Mouse (Mus musculus): ENCODE data around the gene Ms4a6c. TPM values are rescaled to one million over a fixed set of nuclear protein-coding genes. Genes with fewer than 3 reads are reported as not detected.

The Ms4a6c gene
- total and polyA plus RNA-seq, 3 experiments = not detected

DNA sequence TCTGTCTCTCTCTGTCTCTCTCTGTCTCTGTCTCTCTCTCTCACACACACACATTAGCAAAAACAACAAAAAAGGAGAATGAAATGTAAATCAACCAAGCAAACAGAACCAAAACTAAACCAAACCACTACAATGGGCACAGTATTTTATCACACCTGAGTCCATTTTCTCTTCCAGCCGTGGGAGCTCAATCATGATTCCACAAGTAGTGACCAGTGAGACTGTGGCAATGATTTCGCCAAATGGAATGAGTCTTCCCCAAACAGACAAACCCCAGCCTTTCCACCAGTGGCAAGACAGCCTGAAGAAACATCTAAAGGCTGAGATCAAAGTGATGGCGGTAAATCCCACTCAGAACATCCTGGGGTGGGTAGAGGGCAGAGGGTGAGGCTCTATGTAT, 51.0 kb downstream of the Ms4a6c start:
- Histone ChIP-seq H3K9ac (ENCODE audit: control insufficient read depth, low read depth, low read length, poor library complexity, severe bottlenecking) (no peak overlapping the region), H3K27me3 (ENCODE audit: control insufficient read depth in 1 of 2, insufficient read depth in 2 of 2, low read length in 2 of 2) (peaks cover 0 to 6% of the 10 kb centered on the region in 2 experiments; a peak in 2 of 4 replicates), H3K79me2 (ENCODE audit: control insufficient read depth, insufficient read depth, low read length, poor library complexity) (no peaks in the 10 kb centered on the region), H3K36me3 (ENCODE audit: control insufficient read depth in 1 of 2, insufficient read depth in 2 of 2, low read length in 2 of 2) (no peaks in the 10 kb centered on the region), H3K27ac (ENCODE audit: control insufficient read depth, low read depth, low read length) (no peak overlapping the region), H3K4me3 (ENCODE audit: control insufficient read depth in 1 of 2, insufficient read depth in 1 of 2, low read depth in 2 of 2, low read length in 2 of 2) (no peak overlapping the region), H3K4me1 (ENCODE audit: control insufficient read depth in 1 of 2, insufficient read depth in 2 of 2, low read length in 2 of 2) (no peaks in the 10 kb centered on the region), H3K9me3 (replicated peaks; ENCODE audit: insufficient read depth, low read length) (no peaks in the 10 kb centered on the region)
- no peak for DNase-seq (ENCODE audit: low read depth, low spot score)
- TF ChIP-seq ETS1 (IDR thresholded peaks at IDR 0.05; ENCODE audit: low read depth, low read length) = no peak
- TF ChIP-seq MAX (IDR thresholded peaks at IDR 0.05; ENCODE audit: low read length) = no peak
- no peak for TF ChIP-seq JUND (IDR thresholded peaks at IDR 0.05; ENCODE audit: low read depth, low read length)
- TF ChIP-seq GABPA (IDR thresholded peaks at IDR 0.05; ENCODE audit: low read depth, low read length) = no peak
- TF ChIP-seq MXI1 (IDR thresholded peaks at IDR 0.05; ENCODE audit: low read depth, low read length) = no peak
- no peak for TF ChIP-seq TBP (IDR thresholded peaks at IDR 0.05; ENCODE audit: low read depth, low read length)
- TF ChIP-seq ZKSCAN1 (IDR thresholded peaks at IDR 0.05; ENCODE audit: low read depth, low read length) = no peak
- no peak for TF ChIP-seq POLR2AphosphoS5 (IDR thresholded peaks at IDR 0.05; ENCODE audit: borderline replicate concordance, low read depth, low read length)
- TF ChIP-seq MYC (IDR thresholded peaks at IDR 0.05; ENCODE audit: low read depth, low read length) = no peak
- TF ChIP-seq GATA1 (IDR thresholded peaks at IDR 0.05; ENCODE audit: low read depth, low read length) = no peak
- TF ChIP-seq USF1 (IDR thresholded peaks at IDR 0.05; ENCODE audit: low read depth, low read length) = no peak
- TF ChIP-seq BHLHE40 (IDR thresholded peaks at IDR 0.05; ENCODE audit: borderline replicate concordance, low read depth, low read length) = no peak
- TF ChIP-seq TCF12 (IDR thresholded peaks at IDR 0.05; ENCODE audit: low read depth, low read length) = no peak

Other genes starting within 250 kb of the Ms4a6c start
- not detected in 2 replicates for gene Ms4a12, start 236.9 kb upstream of the Ms4a6c start, total RNA-seq (2012; rRNA removed)
- not detected for gene Ms4a12, start 236.9 kb upstream of the Ms4a6c start, polyA plus RNA-seq (2012; ENCODE audit: insufficient read depth in 1 of 2, insufficient read length in 2 of 2, low read depth in 1 of 2, low replicate concordance in 2 of 2, missing spikeins in 1 of 2)
- gene Ms4a1, start 203.1 kb upstream of the Ms4a6c start, total RNA-seq (2012; rRNA removed) = not detected in 2 replicates
- gene Ms4a1, start 203.1 kb upstream of the Ms4a6c start, polyA plus RNA-seq (2012; ENCODE audit: insufficient read depth in 1 of 2, insufficient read length in 2 of 2, low read depth in 1 of 2, low replicate concordance in 2 of 2, missing spikeins in 1 of 2) = not detected
- gene Ms4a5, start 185.5 kb upstream of the Ms4a6c start, total RNA-seq (2012; rRNA removed) = not detected in 2 replicates
- gene Ms4a5, start 185.5 kb upstream of the Ms4a6c start, polyA plus RNA-seq (2012; ENCODE audit: insufficient read depth in 1 of 2, insufficient read length in 2 of 2, low read depth in 1 of 2, low replicate concordance in 2 of 2, missing spikeins in 1 of 2) = not detected
- gene Ms4a14, start 154.9 kb upstream of the Ms4a6c start, total RNA-seq (2012; rRNA removed) = not detected in 2 replicates
- gene Ms4a14, start 154.9 kb upstream of the Ms4a6c start, polyA plus RNA-seq (2012; ENCODE audit: insufficient read depth in 1 of 2, insufficient read length in 2 of 2, low read depth in 1 of 2, low replicate concordance in 2 of 2, missing spikeins in 1 of 2) = not detected
- gene Ms4a7, start 133.2 kb upstream of the Ms4a6c start, total RNA-seq (2012; rRNA removed) = not detected in 2 replicates
- gene Ms4a7, start 133.2 kb upstream of the Ms4a6c start, polyA plus RNA-seq (2012; ENCODE audit: insufficient read depth in 1 of 2, insufficient read length in 2 of 2, low read depth in 1 of 2, low replicate concordance in 2 of 2, missing spikeins in 1 of 2) = not detected
- gene Ms4a4a, start 93.8 kb upstream of the Ms4a6c start, total RNA-seq (2012; rRNA removed) = not detected in 2 replicates
- gene Ms4a4a, start 93.8 kb upstream of the Ms4a6c start, polyA plus RNA-seq (2012; ENCODE audit: insufficient read depth in 1 of 2, insufficient read length in 2 of 2, low read depth in 1 of 2, low replicate concordance in 2 of 2, missing spikeins in 1 of 2) = not detected
- not detected in 2 replicates for gene Ms4a4c, start 64.6 kb upstream of the Ms4a6c start, total RNA-seq (2012; rRNA removed)
- gene Ms4a4c, start 64.6 kb upstream of the Ms4a6c start, polyA plus RNA-seq (2012; ENCODE audit: insufficient read depth in 1 of 2, insufficient read length in 2 of 2, low read depth in 1 of 2, low replicate concordance in 2 of 2, missing spikeins in 1 of 2) = not detected
- gene Ms4a4b, start 25.8 kb upstream of the Ms4a6c start, total RNA-seq (2012; rRNA removed) = not detected in 2 replicates
- gene Ms4a4b, start 25.8 kb upstream of the Ms4a6c start, polyA plus RNA-seq (2012; ENCODE audit: insufficient read depth in 1 of 2, insufficient read length in 2 of 2, low read depth in 1 of 2, low replicate concordance in 2 of 2, missing spikeins in 1 of 2) = not detected
- gene Gm8369, start 16.6 kb downstream of the Ms4a6c start, total RNA-seq (2012; rRNA removed) = not detected in 2 replicates
- not detected for gene Gm8369, start 16.6 kb downstream of the Ms4a6c start, polyA plus RNA-seq (2012; ENCODE audit: insufficient read depth in 1 of 2, insufficient read length in 2 of 2, low read depth in 1 of 2, low replicate concordance in 2 of 2, missing spikeins in 1 of 2)
- gene Ms4a6b, start 47.1 kb downstream of the Ms4a6c start, total RNA-seq (2012; rRNA removed) = not detected in 2 replicates
- gene Ms4a6b, start 47.1 kb downstream of the Ms4a6c start, polyA plus RNA-seq (2012; ENCODE audit: insufficient read depth in 1 of 2, insufficient read length in 2 of 2, low read depth in 1 of 2, low replicate concordance in 2 of 2, missing spikeins in 1 of 2) = not detected
- gene Ms4a4d, start 67.4 kb downstream of the Ms4a6c start, total RNA-seq (2012; rRNA removed) = not detected in 2 replicates
- gene Ms4a4d, start 67.4 kb downstream of the Ms4a6c start, polyA plus RNA-seq (2012; ENCODE audit: insufficient read depth in 1 of 2, insufficient read length in 2 of 2, low read depth in 1 of 2, low replicate concordance in 2 of 2, missing spikeins in 1 of 2) = not detected
- gene Ms4a6d, start 135.5 kb downstream of the Ms4a6c start, total RNA-seq (2012; rRNA removed) = not detected in 2 replicates
- gene Ms4a6d, start 135.5 kb downstream of the Ms4a6c start, polyA plus RNA-seq (2012; ENCODE audit: insufficient read depth in 1 of 2, insufficient read length in 2 of 2, low read depth in 1 of 2, low replicate concordance in 2 of 2, missing spikeins in 1 of 2) = not detected
- gene Ms4a2, start 154.4 kb downstream of the Ms4a6c start, total RNA-seq (2012; rRNA removed) = 1.5 and 3.1 TPM in 2 replicates
- gene Ms4a2, start 154.4 kb downstream of the Ms4a6c start, polyA plus RNA-seq (2012; ENCODE audit: insufficient read depth in 1 of 2, insufficient read length in 2 of 2, low read depth in 1 of 2, low replicate concordance in 2 of 2, missing spikeins in 1 of 2) = under 1 TPM in 1 of 2 experiments, not detected in 1; 0.32 TPM
- gene Ms4a3, start 171.5 kb downstream of the Ms4a6c start, total RNA-seq (2012; rRNA removed) = 0.88 and 1.0 TPM in 2 replicates
- gene Ms4a3, start 171.5 kb downstream of the Ms4a6c start, polyA plus RNA-seq (2012; ENCODE audit: insufficient read depth in 1 of 2, insufficient read length in 2 of 2, low read depth in 1 of 2, low replicate concordance in 2 of 2, missing spikeins in 1 of 2) = 1 to 10 TPM in 1 of 2 experiments, not detected in 1; 1.0 TPM
- gene Oosp2, start 191.2 kb downstream of the Ms4a6c start, total RNA-seq (2012; rRNA removed) = not detected in 2 replicates
- not detected for gene Oosp2, start 191.2 kb downstream of the Ms4a6c start, polyA plus RNA-seq (2012; ENCODE audit: insufficient read depth in 1 of 2, insufficient read length in 2 of 2, low read depth in 1 of 2, low replicate concordance in 2 of 2, missing spikeins in 1 of 2)
- gene Oosp1, start 221.8 kb downstream of the Ms4a6c start, total RNA-seq (2012; rRNA removed) = not detected in 2 replicates
- gene Oosp1, start 221.8 kb downstream of the Ms4a6c start, polyA plus RNA-seq (2012; ENCODE audit: insufficient read depth in 1 of 2, insufficient read length in 2 of 2, low read depth in 1 of 2, low replicate concordance in 2 of 2, missing spikeins in 1 of 2) = not detected
- gene Oosp3, start 227.7 kb downstream of the Ms4a6c start, total RNA-seq (2012; rRNA removed) = not detected in 2 replicates
- gene Oosp3, start 227.7 kb downstream of the Ms4a6c start, polyA plus RNA-seq (2012; ENCODE audit: insufficient read depth in 1 of 2, insufficient read length in 2 of 2, low read depth in 1 of 2, low replicate concordance in 2 of 2, missing spikeins in 1 of 2) = not detected